Mouse (Mus musculus) lung, postnatal 25 days (tissue): ENCODE measurements around the gene Dnaja4.
A peak's percentile ranks its signal among the peaks of the same experiment; 100 is the strongest.
"Not testable (repeated sequence)": the region's sequence is repeated elsewhere in the genome, so short reads cannot be mapped to it uniquely, and the experiment has no call there.

ENCODE experiments used
- DNase-seq: peaks from one replicate; pipeline ENCODE4 v3.0.0; 2022; ENCODE audit warnings: low spot score

The Dnaja4 gene

DNA sequence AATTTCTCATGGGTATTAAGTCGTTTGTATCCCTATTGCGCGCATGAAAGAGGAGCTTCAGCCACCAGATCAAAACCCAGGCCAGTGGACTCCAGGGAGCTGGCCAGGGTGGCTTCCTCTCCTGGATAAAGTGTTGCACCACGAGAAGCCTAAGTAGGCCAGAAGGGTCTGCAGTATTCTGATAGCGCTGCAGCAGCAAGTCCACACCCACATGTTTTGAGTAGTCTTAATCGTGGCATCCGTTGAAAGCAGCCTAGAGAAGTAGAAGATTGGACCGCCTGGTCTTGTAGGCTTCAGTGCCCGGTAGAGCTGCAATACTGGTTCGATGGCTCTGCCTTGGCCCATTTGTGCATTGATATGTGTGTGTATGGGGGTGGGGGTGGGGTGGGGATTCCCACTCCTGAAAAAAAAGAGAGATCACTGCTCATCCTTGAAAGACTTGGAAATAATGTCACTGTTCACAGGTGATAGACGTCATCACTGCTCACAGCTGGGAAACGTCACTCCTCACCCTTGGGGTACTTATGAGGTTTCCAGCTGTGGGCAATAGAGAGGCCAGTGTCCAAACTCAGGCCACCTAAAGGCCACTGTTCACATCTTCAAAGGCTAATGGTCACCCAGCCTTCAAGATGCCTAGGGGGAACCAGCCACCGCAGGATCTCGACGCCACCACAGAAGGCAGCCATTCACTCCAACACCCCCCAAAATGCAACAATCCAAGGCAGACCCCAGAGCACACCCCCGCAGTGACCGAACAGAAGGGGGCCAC lies at the start of gene Dnaja4:
TSS of gene Dnaja4 (plus strand) at position 556 of the 769 bp plus-strand sequence.
- no peak for DNase-seq

DNA sequence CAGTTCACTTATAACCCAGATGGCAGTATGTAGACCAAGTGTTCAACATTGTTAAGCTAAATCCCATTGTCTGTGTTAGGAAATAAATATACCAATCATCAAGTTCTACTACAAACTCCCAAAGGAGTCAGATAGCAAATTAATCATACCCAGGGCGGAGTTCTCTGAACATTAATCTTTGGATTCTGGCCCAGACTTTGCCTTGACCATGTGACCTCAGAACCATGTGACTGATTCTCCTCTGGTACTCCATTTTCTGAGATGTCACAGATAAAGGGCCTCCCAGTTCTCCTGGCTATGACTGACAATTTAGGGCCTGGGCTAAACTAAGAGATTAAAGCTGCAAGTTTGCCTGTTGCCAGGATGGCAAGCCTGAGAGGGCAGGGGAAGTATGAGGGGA lies 49.3 kb upstream of the Dnaja4 start:
- no peak for DNase-seq

DNA sequence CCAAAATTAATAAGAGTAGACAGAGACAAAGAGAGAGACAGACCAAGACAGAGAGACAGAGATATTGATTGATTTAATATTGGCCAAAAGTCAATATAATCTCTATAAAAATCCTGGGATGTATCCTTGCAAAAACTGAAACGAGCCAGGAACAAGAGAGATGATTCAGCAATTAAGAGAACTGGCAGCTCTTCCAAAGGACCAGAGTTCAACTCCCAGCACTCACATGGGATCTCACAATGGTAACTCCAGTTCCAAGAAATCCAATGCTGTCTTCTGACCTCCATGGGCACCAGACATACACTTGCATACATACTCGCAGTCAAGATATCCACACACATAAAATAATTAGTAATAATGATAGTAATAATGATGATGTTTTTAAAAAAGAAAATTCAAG lies 45.9 kb upstream of the Dnaja4 start:
- DNase-seq = no peak

DNA sequence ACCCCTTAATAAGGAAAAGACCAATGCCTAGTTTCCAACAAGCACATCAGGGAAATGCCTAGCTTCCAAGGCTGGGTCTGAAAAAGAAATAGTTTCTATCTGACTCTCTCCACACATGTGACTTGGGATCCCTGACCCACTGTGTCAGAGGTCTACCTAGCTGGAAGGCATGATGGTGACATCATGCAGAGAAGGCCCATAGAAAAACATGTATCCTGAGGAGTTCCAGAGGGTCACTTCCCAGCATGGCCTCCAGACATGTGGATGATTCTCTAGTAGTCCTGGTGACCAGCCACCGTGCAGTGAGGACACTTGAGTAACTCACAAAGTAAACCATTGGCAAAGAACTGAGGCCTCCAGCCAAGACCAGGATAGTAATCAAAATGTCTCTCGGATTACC lies 42.8 kb upstream of the Dnaja4 start:
- DNase-seq = no peak

- DNase-seq = peak; percentile 24
These were observed 42.3 kb upstream of the Dnaja4 start for GRCm38 (mm10) chr9:54656402-54656801.

DNA sequence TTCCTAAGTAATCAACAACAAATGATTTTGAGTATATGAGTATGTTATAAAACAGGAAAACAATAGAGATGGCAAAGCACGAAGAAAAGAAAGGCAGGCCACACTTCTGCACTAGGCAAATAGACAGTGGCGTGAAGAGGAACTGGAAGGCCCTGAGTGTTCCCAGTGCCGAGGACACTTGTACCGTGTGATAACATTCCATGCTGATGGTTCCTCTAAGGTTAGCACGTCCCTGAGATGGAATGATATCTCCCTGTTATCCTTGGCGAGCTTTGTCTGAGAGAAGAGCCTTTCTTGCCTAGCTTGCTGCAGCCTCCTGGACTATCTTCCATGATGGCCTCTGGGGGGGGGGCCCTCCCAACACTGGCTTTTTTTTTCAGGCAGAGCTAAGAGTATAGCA lies 39.9 kb upstream of the Dnaja4 start:
- DNase-seq = no peak

GRCm38 (mm10) chr9:54661605-54662377 lies 36.9 kb upstream of the Dnaja4 start, which contains the start of gene Acsbg1:
Acsbg1 (minus strand) TSS chr9:54661870.
- no peak for DNase-seq

DNA sequence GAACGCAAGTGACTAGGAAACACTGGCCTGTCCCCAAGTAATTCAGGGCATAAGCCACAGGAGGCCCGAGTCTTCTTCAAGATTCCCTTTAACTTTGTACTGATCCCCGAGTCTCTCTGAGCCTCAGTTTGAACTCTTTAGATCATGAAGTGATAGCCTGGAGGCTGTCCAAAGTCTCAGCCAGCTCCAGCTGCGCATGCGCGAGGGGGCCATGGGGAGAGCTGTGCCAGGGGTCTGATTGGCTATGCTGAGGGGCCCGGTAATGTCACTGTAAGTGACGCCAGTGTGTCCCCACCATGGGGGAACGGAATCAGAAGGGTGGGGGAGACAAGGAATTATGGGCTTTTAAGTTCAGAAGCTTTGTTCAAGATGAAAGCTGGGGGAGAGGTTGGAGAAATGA lies 34.3 kb upstream of the Dnaja4 start:
- DNase-seq = no peak

DNA sequence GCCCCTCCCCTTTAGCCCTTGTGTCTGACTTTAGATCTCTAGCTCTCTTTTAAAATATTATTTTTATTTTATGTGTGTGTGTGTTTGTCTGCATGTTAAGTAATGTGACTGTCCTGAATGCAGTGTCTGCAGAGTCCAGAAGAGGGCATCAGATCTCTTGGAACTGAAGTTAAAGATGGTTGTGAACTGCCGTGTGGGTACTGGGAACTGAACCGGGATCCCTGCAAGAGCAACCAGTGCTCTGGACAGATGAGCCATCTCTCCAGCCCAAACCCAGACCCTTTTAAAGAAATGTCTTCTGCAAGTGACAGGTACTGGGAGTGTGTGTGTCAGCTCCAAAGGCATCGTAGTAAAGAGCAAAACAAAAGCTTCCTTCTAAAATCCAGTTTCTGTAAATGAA lies 32.6 kb upstream of the Dnaja4 start:
- DNase-seq = no peak

DNA sequence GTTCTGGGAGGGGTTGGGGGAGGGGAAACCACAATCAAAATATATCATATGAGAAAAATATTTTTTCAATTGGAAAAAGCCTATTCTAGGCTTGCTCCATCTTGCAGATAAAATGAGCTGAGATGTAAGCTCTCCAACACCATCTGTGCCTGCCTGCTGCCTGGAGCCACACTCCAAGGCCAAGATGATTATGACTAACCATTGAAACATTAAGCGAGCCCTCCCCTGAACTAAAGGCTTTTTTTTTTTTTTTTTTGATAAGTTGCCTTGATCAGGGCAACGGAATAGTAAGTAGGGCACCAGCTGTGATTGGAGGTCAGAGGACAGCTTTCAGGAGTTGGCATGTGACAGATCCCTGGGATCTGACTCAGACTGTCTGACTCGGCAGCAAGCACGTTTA lies 30.2 kb upstream of the Dnaja4 start:
- no peak for DNase-seq

DNA sequence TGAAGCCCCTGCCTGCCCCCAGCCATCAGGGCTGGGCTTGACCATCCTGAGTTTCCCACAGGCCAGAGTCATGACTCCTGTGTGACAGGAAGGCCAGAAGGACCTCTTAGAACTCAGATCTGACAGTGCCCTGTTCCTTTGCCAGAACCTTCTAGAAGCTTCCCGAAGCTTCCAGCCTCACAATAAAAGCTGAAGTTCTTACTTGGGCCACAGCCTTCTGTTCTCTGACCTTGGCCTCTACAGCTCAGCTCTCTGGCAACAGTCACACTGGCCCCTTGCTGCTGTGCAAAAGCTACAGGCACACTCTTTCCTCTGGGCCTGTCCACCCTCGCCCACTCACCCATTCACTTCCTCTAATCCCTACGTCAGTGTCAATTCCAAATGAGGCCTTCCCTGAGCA lies 26.7 kb upstream of the Dnaja4 start:
- DNase-seq = peak; percentile 23

- peak; percentile 39 for DNase-seq
These were observed 24.8 kb upstream of the Dnaja4 start for GRCm38 (mm10) chr9:54673887-54674286.

- peak; percentile 68 for DNase-seq
These were observed 22.1 kb upstream of the Dnaja4 start for GRCm38 (mm10) chr9:54676531-54676986.

DNA sequence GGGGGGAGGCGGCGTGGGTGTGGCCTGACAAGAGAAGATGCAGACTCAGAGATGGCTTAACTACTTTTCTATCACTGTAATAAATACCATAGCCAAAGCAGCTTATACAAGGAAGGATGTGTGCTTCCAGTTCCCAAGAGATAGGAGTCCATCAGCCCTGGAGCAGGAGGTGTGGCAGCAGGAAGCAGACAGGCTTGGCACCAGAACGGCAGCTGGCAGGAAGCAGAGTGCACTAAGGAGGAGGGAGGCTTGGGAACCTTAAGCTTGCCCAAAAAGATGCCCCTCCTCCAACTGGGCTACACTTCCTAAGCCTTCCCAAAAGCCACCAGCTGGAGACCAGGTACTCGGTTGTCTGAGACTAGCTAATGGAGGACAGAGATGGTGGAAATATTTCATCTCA lies 15.8 kb upstream of the Dnaja4 start:
- peak; percentile 11 for DNase-seq

- no peak for DNase-seq
These were observed 14.7 kb upstream of the Dnaja4 start for GRCm38 (mm10) chr9:54683814-54684605.

DNA sequence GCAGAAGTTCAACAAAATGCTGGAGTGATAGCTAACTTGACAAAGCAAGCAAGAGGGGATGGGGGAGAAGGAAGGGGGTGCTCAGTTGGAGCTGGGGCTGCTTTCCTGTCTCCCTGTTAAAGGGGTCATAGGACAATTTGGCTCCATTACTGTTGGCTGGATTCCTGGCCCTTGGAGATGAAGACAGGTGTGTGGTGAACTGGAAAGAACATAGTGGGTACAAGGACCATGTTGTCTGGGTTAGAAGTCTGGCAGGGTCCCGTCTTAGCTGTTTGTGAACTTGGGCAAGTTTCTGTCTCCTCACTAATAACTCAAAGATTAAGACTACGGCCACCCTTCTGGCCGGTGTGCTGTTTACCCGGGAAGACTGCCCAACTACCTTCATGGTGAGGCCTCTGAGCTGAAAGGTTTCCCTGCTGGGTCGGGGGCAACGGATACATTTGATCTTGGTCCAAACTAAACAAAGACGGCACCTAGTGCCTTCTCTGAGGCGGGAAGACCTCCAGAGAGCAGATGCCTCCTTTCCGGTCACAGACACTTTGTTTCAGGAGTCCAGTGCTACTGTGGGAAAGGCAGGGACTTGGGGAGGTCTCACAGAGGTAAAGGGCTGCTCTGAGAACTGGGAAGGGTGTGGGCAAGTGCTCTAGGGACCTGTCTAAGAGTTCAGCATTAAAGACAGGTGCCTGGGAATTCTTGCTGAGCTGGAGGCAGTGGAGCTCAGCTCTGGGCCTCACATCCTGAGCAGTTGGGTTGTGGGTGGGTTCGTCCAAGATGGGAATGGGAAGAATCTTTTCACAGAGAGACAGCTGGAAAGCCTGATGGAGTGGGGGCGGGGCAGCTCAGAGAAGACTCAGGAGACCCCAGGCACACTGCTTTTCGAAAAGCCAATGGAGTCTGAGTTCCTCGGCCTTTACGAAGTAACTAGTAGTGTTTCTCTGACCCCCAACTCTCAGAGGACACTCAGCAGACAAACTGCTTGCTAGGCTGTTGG lies 11.1 kb upstream of the Dnaja4 start:
- no peak for DNase-seq

DNA sequence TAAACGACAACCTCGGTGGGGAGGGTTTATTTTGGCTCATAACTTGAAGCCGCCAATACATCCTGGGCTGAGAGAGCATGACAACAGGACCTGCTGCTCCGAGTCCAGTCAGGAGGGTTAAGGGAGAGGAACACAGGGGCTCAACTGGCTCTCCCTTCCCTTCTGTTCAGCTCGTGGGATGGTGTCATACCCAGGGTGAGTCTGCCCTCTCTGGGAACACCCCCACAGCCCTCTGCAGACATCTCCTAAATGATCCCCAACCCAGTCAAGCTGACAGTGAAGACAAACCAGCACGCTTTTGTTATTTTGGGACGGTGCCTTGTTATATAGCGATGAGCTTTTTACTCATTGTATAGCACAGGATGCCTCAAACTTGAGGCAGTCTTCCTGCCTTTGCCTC lies 9.2 kb upstream of the Dnaja4 start:
- no peak for DNase-seq

DNA sequence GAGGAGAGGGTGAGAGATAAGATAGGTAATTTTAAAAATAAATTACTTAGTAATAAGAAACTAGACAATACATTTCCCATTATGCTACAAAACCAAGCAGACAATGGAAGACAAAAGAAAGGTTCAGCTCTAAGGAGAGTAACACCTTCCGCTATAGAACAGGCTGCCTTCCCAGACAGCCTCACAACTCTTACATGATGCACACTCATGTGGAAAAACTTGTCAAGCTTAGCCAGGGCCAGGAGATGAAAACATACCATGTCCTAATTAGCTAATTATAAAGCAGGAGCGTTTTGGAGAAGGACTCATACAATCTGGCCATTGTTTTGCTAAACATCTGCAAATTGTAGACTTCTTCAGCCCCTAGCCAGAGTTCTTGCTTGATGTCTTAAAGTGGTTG lies 8.0 kb upstream of the Dnaja4 start:
- not testable (repeated sequence) for DNase-seq

GRCm38 (mm10) chr9:54691241-54691805 lies 7.3 kb upstream of the Dnaja4 start:
- DNase-seq = not testable (repeated sequence)

DNA sequence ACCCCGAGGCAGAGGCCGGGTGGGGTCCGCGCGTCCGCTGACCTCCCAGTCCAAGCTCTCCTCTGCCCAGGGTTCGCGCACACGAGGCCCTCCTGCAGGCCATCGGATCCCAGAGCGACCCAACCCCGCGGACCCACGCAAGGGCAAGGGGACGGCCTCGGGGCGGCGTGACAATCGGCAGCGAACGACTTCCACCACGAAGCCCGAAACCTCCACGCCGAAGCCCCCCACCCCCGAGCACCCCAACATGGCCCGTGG lies 343 bp downstream of the Dnaja4 start:
- DNase-seq = no peak
